Mouse (Mus musculus) forebrain, postnatal 0 days (tissue): Measurements from ENCODE around the gene Emid1. TPM values are rescaled to one million over a fixed set of nuclear protein-coding genes. Genes with fewer than 3 reads are reported as not detected.
A peak's percentile ranks its signal among the peaks of the same experiment; 100 is the strongest.

Experiments
- ATAC-seq: fragments of 200-750 bp; cut with Nextera tagmentation; 2 replicates; pipeline ENCODE4 v1.8.0; 2017; ENCODE audit warnings: mild to moderate bottlenecking, moderate library complexity
- DNase-seq: peaks from one replicate; pipeline ENCODE4 v3.0.0-alpha.2; 2015
- H3K27ac ChIP-seq: fragments of 300-500 bp; sonication (generic); 2 replicates; pipeline ENCODE4 v1.5.1; 2014; ENCODE audit warnings: low read depth, mild to moderate bottlenecking, antibody characterized with exemption, low read length, moderate library complexity, mixed read lengths
- H3K27me3 ChIP-seq: fragments of 300-500 bp; sonication (generic); 2 replicates; pipeline ENCODE4 v1.6.1; 2014; ENCODE audit warnings: mild to moderate bottlenecking, low read length, mixed read lengths; ENCODE audit not compliant: insufficient read depth
- H3K36me3 ChIP-seq: fragments of 300-500 bp; sonication (generic); 2 replicates; pipeline ENCODE4 v1.6.1; 2014; ENCODE audit warnings: mild to moderate bottlenecking, moderate library complexity; ENCODE audit not compliant: insufficient read depth
- H3K4me1 ChIP-seq: fragments of 300-500 bp; sonication (generic); 2 replicates; pipeline ENCODE4 v1.6.1; 2014; ENCODE audit warnings: antibody characterized with exemption; ENCODE audit not compliant: insufficient read depth
- H3K4me2 ChIP-seq: fragments of 300-500 bp; sonication (generic); 2 replicates; pipeline ENCODE4 v1.6.1; 2014; ENCODE audit warnings: low read depth, mild to moderate bottlenecking, moderate library complexity
- H3K4me3 ChIP-seq: fragments of 300-500 bp; sonication (generic); 2 replicates; pipeline ENCODE4 v1.5.1; 2014; ENCODE audit warnings: low read depth, low read length, mixed read lengths
- H3K9ac ChIP-seq: fragments of 300-500 bp; sonication (generic); 2 replicates; pipeline ENCODE4 v1.6.1; 2014; ENCODE audit warnings: mild to moderate bottlenecking
- H3K9me3 ChIP-seq: fragments of 300-500 bp; sonication (generic); 2 replicates; pipeline ENCODE4 v1.6.1; 2016; ENCODE audit warnings: low read length
- CTCF ChIP-seq: sonication (generic); IDR thresholded peaks from 2 replicates; pipeline ENCODE4 v1.5.1; 2016; ENCODE audit warnings: antibody characterized with exemption, control low read depth, low read depth
- WGBS: fragments of 180-500 bp; shearing (Covaris S2); extraction: QIAGEN DNeasy Blood & Tissue Kit; methylation state at CpG from one replicate; pipeline ENCODE4 v1.1.7; 2014; 5-methylcytosine and 5-hydroxymethylcytosine counted together
- polyA plus RNA-seq: library from polyadenylated mRNA; unstranded; fragments of >200 nt; fragmentation: Nextera tagmentation; extraction: Ambion mirVana; gene quantifications from 2 replicates; pipeline ENCODE4 v1.2.1, GENCODE M21; 2015
- total RNA-seq: library from RNA; depleted of rRNA; stranded (reverse); fragments of >200 nt; gene quantifications from 2 replicates; pipeline ENCODE4 v1.2.3, GENCODE M21; 2014

The Emid1 gene
- total and polyA plus RNA-seq, 2 experiments from 2014 or later: 22.8 to 28.5 TPM

DNA sequence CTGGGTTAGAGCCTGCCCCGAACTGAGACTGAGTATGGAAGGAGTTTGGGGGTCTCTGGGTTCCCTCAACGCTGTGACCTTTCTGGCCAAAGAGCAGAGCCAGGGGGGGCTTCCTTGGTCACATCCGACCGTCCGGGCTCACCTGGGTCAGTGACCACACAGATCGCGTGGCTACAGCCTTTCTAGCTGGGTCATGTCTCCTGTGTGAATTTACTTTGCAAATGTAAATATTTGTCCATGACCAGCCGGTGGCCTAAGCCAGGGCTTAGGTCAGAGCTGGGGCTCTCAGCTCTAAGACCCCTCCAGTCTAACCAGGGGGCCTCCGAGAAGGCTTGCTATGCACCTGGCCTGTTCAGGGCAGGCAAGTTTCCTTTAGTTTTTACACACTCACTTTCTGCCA is 12.7 kb downstream of the Emid1 start:
- WGBS: 91% methylated on average over 9 of the region's 9 CpGs

DNA sequence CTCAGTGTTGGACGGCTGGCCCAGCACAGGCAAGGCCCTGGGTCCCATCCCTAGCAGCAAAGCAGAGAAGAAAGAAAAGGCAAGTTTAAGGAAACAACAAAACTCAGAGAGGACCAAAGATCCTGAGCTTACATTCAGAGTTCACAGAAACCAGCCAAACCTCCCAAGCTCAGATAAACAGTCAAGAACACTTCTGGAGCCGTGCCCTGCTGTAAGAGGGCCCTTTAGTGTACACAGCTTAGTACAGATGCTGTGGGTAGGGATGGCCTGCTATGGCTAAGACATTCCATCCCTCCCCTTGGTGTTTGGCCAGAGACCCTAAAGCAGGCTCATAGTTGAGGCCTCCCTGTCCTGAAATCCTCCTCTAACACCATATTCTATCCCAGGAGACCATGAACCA is 13.4 kb downstream of the Emid1 start:
- TF ChIP-seq CTCF: no peak
- H3K4me1 ChIP-seq: no peaks in the 10 kb centered on the region
- 93% methylated on average over 2 of the region's 2 CpGs for WGBS
- no peaks in the 10 kb centered on the region for H3K27me3 ChIP-seq
- no peak overlapping the region for H3K27ac ChIP-seq
- H3K4me2 ChIP-seq: no peak overlapping the region
- no peak for DNase-seq
- ATAC-seq: no peak
- no peaks in the 10 kb centered on the region for H3K36me3 ChIP-seq
- no peaks in the 10 kb centered on the region for H3K9me3 ChIP-seq
- H3K9ac ChIP-seq: no peak overlapping the region
- H3K4me3 ChIP-seq: no peak overlapping the region

More for the DNA sequence above, 12.7 kb downstream of the Emid1 start:
- Histone ChIP-seq H3K4me2 (no peak overlapping the region), H3K4me1 (no peaks in the 10 kb centered on the region), H3K9ac (no peak overlapping the region), H3K36me3 (no peaks in the 10 kb centered on the region), H3K4me3 (no peak overlapping the region), H3K27ac (no peak overlapping the region), H3K9me3 (no peaks in the 10 kb centered on the region), H3K27me3 (no peaks in the 10 kb centered on the region)
- DNase-seq (no peak), ATAC-seq (no peak)
- no peak for TF ChIP-seq CTCF

DNA sequence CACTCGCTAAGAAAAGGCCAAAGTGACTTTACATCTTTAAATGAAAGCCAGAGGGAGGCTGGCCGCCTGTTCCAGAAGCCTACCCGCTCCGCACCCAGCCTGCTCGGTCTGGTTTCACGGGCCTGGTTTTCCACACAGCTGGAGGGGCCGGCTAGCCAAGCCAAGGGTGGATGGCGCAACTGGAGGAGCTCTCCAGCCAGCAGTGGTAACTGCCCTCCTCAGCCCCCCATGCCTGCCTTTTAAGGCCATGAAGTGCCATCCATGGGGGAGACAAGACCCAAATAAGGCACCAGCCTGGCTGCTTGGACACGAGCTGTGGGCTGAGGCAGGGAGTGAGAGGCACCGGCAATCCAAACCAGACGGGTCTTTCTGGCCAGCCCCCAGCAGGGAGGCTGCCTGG is 16.1 kb downstream of the Emid1 start:
- Histone ChIP-seq H3K4me1 (no peaks in the 10 kb centered on the region), H3K4me2 (no peak overlapping the region), H3K9ac (no peak overlapping the region), H3K4me3 (no peak overlapping the region), H3K36me3 (no peaks in the 10 kb centered on the region), H3K9me3 (no peaks in the 10 kb centered on the region), H3K27me3 (no peaks in the 10 kb centered on the region), H3K27ac (no peak overlapping the region)
- ATAC-seq: no peak
- DNase-seq: no peak
- no peak for TF ChIP-seq CTCF
- 77% methylated on average over 11 of the region's 11 CpGs for WGBS

DNA sequence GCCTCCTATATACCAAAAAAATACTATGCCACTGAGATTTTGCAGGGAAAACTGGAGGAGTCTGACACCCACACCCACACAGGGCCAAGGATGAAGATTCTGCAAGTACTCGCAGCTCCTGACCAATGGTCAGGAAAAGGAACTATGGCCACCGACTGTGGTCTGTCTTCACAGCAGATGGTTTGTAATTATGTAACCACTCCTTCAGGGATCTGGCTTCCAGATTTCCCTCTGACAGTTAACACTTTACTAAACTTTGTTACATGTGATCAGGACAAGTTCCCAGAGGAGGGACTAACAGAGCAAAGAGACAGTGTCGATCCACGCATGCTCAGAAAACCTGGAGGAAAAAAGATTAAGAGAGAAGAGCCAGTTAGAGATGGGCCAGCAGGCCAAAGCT is 19.3 kb downstream of the Emid1 start:
- Histone ChIP-seq H3K4me2 (no peak overlapping the region), H3K4me3 (no peak overlapping the region), H3K9me3 (no peaks in the 10 kb centered on the region), H3K36me3 (no peaks in the 10 kb centered on the region), H3K27ac (no peak overlapping the region), H3K4me1 (peaks cover 7% of the 10 kb centered on the region; the same call in 1 of the 2 replicates), H3K9ac (no peak overlapping the region), H3K27me3 (no peaks in the 10 kb centered on the region)
- TF ChIP-seq CTCF: no peak
- WGBS: 76% methylated on average over 4 of the region's 4 CpGs
- no peak for ATAC-seq
- DNase-seq: no peak

DNA sequence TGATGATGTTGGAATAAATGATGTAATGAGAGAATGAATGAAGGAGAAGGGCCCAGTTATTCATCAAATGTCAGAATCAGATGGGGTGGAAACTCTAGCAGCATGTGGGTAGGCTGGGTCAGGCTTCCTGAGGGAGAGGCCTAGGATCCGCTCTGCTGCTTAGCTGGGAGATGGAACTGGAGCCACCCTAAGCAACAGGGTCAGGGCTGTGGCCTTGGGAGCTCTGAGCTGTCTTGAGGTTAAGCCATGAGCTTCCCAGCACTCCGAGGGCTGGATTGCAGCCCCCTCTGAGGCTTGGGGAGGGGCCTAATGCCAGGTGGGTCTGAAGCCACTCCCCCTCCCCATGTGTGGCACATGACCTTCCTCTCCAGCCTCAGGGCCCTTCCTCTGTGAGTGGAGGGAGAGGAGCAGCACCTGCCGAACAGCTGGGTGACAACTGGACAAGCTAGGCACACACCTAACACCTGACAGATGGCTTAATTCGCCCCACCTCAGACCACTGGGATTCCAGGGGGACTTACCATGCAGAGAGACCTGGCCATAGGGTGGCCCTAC is 21.9 kb downstream of the Emid1 start:
- H3K4me1 ChIP-seq: peaks cover 7% of the 10 kb centered on the region; the same call in 1 of the 2 replicates
- no peak overlapping the region for H3K27ac ChIP-seq
- H3K36me3 ChIP-seq: no peaks in the 10 kb centered on the region
- no peak overlapping the region for H3K9ac ChIP-seq
- no peak overlapping the region for H3K4me2 ChIP-seq
- ATAC-seq (no peak), DNase-seq (no peak)
- 64% methylated on average over 4 of the region's 4 CpGs for WGBS
- no peak for TF ChIP-seq CTCF
- no peaks in the 10 kb centered on the region for H3K9me3 ChIP-seq
- no peaks in the 10 kb centered on the region for H3K27me3 ChIP-seq
- no peak overlapping the region for H3K4me3 ChIP-seq

DNA sequence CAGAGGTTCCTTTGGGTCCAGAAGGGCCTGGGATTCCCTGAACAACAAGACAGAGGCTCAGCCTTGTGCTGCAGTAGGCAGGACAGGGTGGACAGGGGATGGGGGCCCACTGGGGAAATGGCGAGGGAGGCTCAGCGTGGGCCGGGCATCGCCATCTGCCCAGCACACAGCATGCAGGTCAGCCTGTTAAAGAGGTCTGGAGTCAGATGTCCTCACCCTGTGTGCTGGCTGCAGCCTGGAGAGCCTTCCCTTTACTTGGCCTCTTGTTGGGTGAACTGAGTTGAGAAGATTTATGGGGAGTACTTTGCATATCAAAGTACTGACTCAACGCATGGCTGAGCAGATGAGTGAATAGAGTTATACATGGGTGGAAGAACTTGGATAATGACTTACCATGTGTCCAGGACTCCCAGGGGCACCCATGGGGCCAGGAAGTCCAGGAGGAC is 23.0 kb downstream of the Emid1 start:
- no peak for DNase-seq

DNA sequence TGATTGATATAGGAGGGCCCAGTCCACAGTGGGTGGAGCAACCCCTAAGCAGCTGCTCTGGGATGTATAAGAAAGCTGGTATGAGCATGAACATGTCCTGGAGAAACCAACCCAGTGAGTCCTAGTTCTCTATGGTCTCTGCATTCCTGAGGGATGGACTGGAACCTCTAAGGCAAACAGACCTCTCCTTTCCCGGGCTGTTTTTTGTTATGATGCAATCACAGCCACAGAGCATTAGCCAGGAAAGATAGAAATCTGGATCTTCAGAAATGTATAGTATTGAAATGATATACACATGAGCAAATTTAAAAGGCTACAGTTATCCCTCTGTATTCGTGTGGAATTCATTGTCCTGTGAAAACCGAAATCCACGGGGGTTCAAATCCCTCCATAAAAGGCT is 26.3 kb downstream of the Emid1 start:
- Histone ChIP-seq H3K27me3 (no peaks in the 10 kb centered on the region), H3K36me3 (no peaks in the 10 kb centered on the region), H3K4me2 (no peak overlapping the region), H3K27ac (no peak overlapping the region), H3K4me1 (peaks cover 7% of the 10 kb centered on the region; the same call in 1 of the 2 replicates), H3K4me3 (no peak overlapping the region), H3K9me3 (peaks cover 3% of the 10 kb centered on the region; the same call in 1 of the 2 replicates), H3K9ac (no peak overlapping the region)
- WGBS: 53% methylated on average over 4 of the region's 4 CpGs
- TF ChIP-seq CTCF: no peak
- ATAC-seq: no peak
- no peak for DNase-seq

More for the DNA sequence above, 23.0 kb downstream of the Emid1 start:
- WGBS: 11% methylated on average over 5 of the region's 5 CpGs
- Histone ChIP-seq H3K27ac (no peak overlapping the region), H3K9ac (no peak overlapping the region), H3K9me3 (peaks cover 3% of the 10 kb centered on the region; the same call in 1 of the 2 replicates), H3K36me3 (no peaks in the 10 kb centered on the region), H3K4me3 (no peak overlapping the region), H3K4me2 (no peak overlapping the region), H3K27me3 (no peaks in the 10 kb centered on the region), H3K4me1 (peaks cover 7% of the 10 kb centered on the region; the same call in 1 of the 2 replicates)
- no peak for TF ChIP-seq CTCF
- 0 out of 2 replicates have a peak, but pooled peaks have one; percentile 15 for ATAC-seq
